Mouse (Mus musculus): Measurements from ENCODE around the gene Notch2.
A peak's percentile ranks its signal among the peaks of the same experiment; 100 is the strongest.

Gene Notch2

DNA sequence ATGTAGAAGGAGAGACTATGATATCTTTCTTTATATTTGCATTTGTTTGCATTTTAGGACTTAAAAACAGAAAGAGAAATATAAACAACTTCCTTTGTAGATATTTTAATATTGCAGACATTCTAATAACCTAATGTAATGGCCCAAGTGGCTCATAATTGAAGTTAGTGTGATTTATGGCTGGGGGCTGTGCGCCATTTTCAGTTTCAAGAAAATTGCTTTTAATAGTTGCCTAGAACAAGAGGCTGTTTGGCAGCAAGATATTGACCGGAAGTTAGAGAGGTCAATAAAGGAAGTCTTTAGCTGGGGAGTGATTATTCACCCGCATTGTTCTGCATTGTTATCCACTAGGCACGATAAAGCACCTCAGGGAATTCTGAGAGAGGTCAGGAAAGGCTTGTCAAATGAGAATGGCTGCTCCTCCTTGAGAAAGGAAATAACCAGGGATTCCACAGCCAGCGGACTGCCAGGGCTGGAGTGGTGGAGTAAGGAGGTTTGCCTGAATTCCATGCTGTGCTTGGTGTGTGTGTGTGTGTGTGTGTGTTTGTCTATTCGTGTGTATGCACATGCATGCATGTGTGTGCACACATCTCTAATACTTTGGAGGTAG is 61.4 kb downstream of the Notch2 start:
- DNase-seq (ENCODE audit: low spot score in 2 of 2): no peak

DNA sequence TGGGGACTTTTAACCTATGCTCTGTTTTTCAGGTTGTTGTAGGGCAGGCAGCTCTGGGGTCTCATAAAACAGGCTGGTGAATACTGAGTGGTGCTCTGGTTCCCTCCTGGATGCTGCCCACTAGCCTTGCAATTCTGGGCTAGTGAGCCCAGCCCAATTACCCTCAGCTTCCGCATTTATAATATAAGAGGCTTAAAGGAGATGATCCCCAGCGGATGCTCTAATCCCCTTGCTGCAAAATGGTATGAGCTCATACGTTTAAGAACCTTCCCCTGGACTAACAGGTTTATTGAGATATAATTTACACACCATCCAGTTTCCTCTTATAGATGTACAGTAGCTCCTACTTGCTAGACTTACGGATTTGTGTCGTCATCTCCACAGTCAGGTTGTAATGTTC is 64.5 kb downstream of the Notch2 start:
- DNase-seq (ENCODE audit: low spot score in 2 of 2): no peak

- DNase-seq (ENCODE audit: low spot score in 2 of 2): no peak
These were observed 65.5 kb downstream of the Notch2 start for GRCm38 (mm10) chr3:98078816-98079215.

DNA sequence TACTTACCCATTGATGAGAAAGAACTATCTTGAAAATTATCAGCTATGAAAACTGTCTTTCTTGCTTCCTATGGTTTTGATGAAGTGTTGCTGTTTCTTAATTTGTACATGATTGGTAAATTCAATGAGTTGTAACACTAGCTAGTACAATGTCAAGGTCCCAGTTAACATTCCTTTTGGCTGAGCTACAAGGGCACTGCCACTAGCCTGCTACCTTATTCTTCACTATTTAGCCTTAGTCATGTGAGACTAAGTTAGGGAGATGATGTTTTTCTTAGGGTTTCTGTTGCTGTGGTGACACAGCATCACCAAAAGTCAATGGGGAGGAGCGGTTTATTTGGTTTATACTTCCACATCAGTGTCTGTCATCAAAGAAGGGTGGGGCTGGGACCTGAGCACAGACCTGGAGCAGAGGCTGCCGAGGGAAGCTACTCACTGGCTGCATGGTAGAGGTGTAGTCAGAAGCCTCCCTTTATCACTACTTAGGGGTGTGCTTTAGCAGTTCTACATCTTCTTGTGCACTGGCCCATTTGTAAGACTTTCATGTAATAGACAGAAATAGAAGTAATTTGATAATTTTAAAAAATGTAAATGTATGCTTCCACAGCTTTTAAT is 66.4 kb downstream of the Notch2 start:
- no peak for DNase-seq (ENCODE audit: low spot score in 2 of 2)

DNA sequence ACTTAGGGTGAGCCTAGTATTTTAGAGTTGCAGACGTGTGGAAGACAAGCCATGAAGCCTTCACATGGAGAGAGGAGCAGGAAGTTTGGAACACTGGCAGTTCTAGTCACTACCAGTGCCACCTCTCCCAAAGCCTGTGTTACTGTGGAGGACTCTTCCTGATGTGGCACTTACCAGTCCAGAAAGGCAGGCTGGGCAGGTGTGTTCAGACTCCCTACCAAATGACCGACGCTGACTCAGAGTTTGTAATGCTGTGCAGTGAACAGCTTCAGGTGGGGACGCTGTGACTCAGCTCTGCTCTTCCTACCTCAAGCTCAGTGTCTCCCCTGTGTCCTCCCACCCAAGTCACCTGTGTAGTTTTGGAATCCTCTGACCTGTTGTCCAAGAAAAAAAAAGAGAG is 67.3 kb downstream of the Notch2 start:
- no peak for DNase-seq (ENCODE audit: low spot score in 2 of 2)

- no peak for DNase-seq (ENCODE audit: low spot score in 2 of 2)
These were observed 68.9 kb downstream of the Notch2 start for GRCm38 (mm10) chr3:98082188-98082587.

DNA sequence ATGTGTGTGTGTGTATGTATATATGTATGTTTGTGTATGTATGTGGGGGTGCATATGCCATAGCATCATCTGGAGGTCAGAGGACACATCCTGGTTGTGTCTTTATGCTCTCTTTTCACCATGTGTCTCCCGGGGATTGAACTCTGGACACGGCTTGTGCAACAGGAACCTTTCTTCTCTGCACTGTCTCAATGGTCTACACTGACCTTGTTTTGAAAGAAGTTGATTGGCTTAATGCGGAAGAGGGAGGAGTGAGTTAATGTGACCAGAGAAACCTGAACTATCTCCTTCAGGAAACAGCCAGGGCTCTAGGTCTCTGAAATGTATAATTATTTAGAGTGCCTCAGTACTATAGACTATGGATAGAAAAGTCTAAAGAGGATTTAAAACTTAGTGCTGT is 69.6 kb downstream of the Notch2 start:
- DNase-seq (ENCODE audit: low spot score in 2 of 2): no peak

GRCm38 (mm10) chr3:98084061-98084655 is 70.8 kb downstream of the Notch2 start:
- no peak for DNase-seq (ENCODE audit: low spot score in 2 of 2)

GRCm38 (mm10) chr3:98084870-98085269 is 71.5 kb downstream of the Notch2 start:
- no peak for DNase-seq (ENCODE audit: low spot score in 2 of 2)

GRCm38 (mm10) chr3:98085812-98086268 is 72.5 kb downstream of the Notch2 start:
- peak in 1 of 2 experiments; percentile 40 for DNase-seq (ENCODE audit: low spot score in 2 of 2)

- no peak for DNase-seq (ENCODE audit: low spot score in 2 of 2)
These were observed 73.1 kb downstream of the Notch2 start for GRCm38 (mm10) chr3:98086441-98086840.

DNA sequence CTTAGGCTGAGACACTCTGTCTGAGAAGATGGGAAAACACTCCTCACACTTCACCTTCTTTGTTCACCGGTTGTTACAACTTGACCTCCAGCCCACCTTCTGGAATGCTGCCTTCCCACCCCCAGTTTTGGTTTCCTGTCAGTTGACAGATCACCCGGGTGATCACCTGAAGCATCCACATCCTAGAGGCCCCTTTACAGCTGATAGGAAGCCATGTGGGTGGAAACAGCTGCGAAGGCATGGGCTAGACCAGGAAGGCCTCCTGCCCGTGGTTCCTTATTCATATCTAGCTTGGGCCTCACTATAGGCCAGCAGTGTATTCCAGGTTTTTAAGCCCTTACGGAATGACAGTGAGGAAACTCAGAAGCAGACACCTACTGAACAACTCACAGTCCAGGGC is 73.5 kb downstream of the Notch2 start:
- no peak for DNase-seq (ENCODE audit: low spot score in 2 of 2)

DNA sequence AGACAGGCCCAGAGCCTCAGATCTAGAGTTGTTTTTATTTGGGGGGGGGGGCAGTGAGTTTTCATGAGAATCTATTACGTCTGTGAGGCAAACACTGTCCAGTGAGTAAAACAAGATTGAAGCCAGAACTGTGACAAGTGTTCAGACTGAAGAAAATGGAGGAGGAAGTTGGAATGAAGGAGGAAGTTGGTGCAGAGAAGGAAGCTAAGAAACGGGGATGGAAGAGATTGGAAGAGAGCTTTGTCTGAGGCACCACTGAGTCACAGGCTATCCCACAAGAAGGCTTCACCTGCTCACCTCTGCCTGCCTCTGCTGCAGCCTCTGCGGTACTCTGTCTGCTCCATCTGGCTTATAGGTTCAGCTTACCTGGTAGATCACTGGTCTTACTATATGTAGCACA is 74.2 kb downstream of the Notch2 start:
- DNase-seq (ENCODE audit: low spot score in 2 of 2): no peak

DNA sequence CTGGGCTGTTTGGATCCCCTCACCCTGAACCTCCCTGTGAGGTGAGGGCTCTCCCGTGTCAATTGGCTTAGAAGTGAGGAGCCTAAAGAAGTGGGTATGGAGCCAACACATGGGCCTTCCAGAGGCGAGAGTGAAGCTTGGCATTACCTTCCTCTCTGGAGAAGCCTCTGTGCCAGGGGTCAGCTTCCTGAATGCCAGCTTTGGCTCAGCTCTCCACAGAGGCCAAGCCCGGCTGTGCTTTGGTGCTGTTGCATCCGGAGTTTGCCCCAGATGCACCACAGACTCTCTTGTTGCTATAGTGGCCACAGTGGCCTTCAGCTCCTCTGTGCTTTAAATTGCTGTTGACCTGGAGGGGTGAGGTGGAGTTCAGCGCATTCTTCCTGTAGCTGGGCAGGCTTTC is 76.4 kb downstream of the Notch2 start:
- no peak for DNase-seq (ENCODE audit: low spot score in 2 of 2)

- DNase-seq (ENCODE audit: low spot score in 2 of 2): no peak
These were observed 76.8 kb downstream of the Notch2 start for GRCm38 (mm10) chr3:98090129-98090528.

- DNase-seq (ENCODE audit: low spot score in 2 of 2): no peak
These were observed 79.5 kb downstream of the Notch2 start for GRCm38 (mm10) chr3:98092680-98093370.

DNA sequence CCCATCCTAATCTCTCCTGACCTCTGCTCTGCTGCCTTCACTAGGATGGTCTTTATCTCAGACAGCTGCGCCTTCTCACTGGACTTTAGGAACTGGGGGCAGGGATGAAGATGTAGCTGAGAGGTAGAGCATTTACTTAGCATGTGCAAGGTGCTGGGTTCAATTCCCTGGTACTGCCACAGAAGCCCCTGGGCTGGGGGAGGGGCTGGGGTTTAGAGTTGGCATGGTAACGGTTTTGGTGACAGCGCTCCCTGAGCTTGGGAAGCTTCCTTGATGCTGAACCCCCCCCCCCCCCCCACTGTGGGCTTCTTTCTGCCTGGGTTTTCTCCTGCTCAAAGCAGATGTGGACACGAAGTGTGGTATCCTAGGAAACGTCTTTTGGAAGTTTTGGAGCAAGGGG is 80.6 kb downstream of the Notch2 start:
- DNase-seq (ENCODE audit: low spot score in 2 of 2): no peak

GRCm38 (mm10) chr3:98094629-98095583 is 81.6 kb downstream of the Notch2 start:
- DNase-seq (ENCODE audit: low spot score in 2 of 2): no peak

DNA sequence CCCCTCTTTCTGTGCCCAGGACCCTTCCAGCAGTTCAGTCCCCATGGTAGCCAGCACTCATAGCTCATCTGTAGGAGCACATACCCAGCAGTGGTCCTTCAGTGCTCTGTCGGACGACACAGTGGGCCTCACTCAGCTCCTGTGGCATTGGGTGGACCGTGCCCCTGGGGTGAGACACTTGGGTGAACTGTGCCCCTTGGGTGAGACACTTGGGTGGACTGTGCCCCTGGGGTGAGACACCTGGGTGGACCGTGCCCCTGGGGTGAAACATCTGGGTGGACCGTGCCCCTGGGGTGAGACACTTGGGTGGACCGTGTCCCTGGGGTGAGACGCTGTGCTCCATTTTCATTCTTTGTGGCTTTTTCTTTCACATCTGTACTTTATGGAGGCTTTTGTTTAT is 83.7 kb downstream of the Notch2 start:
- no peak for DNase-seq (ENCODE audit: low spot score in 2 of 2)

DNA sequence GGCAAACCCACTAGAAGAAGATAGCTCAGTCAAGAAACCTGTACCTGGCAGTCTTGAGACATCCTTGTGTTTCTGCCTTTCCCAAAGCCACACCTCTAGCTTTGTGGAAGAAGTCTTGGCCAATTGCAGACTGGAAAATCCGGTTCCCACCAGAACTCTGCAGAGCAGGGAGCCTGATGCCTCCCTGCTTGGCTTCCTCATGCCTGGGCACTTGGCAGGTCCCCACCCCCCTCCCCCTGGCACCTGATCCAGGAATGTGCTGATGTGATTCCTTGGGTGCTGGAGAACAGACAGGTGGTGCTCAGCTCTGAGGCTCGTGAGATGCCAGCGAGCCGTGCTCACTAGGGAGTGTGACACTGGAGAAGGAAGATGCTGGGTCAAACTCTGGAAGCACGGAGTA is 85.3 kb downstream of the Notch2 start:
- no peak for DNase-seq (ENCODE audit: low spot score in 2 of 2)

GRCm38 (mm10) chr3:98099287-98099686 is 86.0 kb downstream of the Notch2 start:
- DNase-seq (ENCODE audit: low spot score in 2 of 2): no peak

GRCm38 (mm10) chr3:98101541-98101940 is 88.2 kb downstream of the Notch2 start:
- DNase-seq (ENCODE audit: low spot score in 2 of 2): no peak

Measured in urinary bladder, postnatal 4 days (tissue).